Mouse (Mus musculus) heart, adult 2 months (tissue): Measurements from ENCODE around the gene Tmem82. TPM values are rescaled to one million over a fixed set of nuclear protein-coding genes. Genes with fewer than 3 reads are reported as not detected.

Experiments used
- DNase-seq, 2 experiments: peaks; one replicate each; pipeline ENCODE4 v3.0.0; 2021
- H3K27ac ChIP-seq: fragments of 200-600 bp; 2 replicates; pipeline ENCODE4 v1.8.1; 2022
- H3K27me3 ChIP-seq: fragments of 200-500 bp; 2 replicates; pipeline ENCODE4 v1.6.1; 2012; ENCODE audit warnings: mild to moderate bottlenecking, low read length, inconsistent platforms, mixed read lengths; ENCODE audit not compliant: control insufficient read depth, insufficient read depth
- H3K36me3 ChIP-seq: fragments of 200-500 bp; 2 replicates; pipeline ENCODE4 v1.6.1; 2012; ENCODE audit warnings: low read length, inconsistent platforms; ENCODE audit not compliant: control insufficient read depth, insufficient read depth
- H3K4me1 ChIP-seq: fragments of 200-500 bp; 2 replicates; pipeline ENCODE4 v1.6.1; 2011; ENCODE audit warnings: low read length; ENCODE audit not compliant: control insufficient read depth, insufficient read depth
- H3K4me3 ChIP-seq: fragments of 200-600 bp; 2 replicates; pipeline ENCODE4 v1.8.1; 2022
- H3K79me2 ChIP-seq: fragments of 200-500 bp; replicated peaks from 2 replicates; pipeline ENCODE4 v1.6.1; 2012; ENCODE audit warnings: mild to moderate bottlenecking, inconsistent platforms, low read length, moderate library complexity, mixed read lengths; ENCODE audit not compliant: control insufficient read depth, insufficient read depth
- H3K9ac ChIP-seq: fragments of 200-500 bp; 2 replicates; pipeline ENCODE4 v1.6.1; 2012; ENCODE audit warnings: low read depth, mild to moderate bottlenecking, control low read depth, inconsistent platforms, low read length, mixed read lengths
- CTCF ChIP-seq: fragments of 200-600 bp; IDR thresholded peaks from 2 replicates; pipeline ENCODE4 v1.8.1; 2022; ENCODE audit warnings: antibody characterized with exemption, mild to moderate bottlenecking, moderate library complexity
- EP300 ChIP-seq: fragments of 200-500 bp; IDR thresholded peaks from 2 replicates; pipeline ENCODE4 v1.6.1; 2011; ENCODE audit warnings: low read depth, low read length, control low read depth; ENCODE audit not compliant: insufficient read depth
- POLR2A ChIP-seq: fragments of 200-500 bp; IDR thresholded peaks from 2 replicates; pipeline ENCODE4 v1.6.1; 2011; ENCODE audit warnings: mild to moderate bottlenecking, low read depth, low read length, control low read depth; ENCODE audit not compliant: insufficient read depth
- WGBS: fragments of 180-500 bp; shearing (Covaris S2); methylation state at CpG from one replicate; pipeline ENCODE4 v1.1.7; 2018; 5-methylcytosine and 5-hydroxymethylcytosine counted together
- intact Hi-C: fragments of 180-260 bp; cut with DNase I; formaldehyde crosslinking; loops from one replicate; pipeline ENCODE4 v1.15.1; 2025
- polyA plus RNA-seq: library from polyadenylated mRNA; depleted of rRNA; stranded (reverse); fragments of >200 nt; gene quantifications from 2 replicates; pipeline ENCODE4 v1.2.3, GENCODE M21; 2012
- total RNA-seq, 2 experiments: library from RNA; stranded (reverse); gene quantifications; 2 replicates each; pipeline ENCODE4 v1.2.3; 2021

The Tmem82 gene
- total and polyA plus RNA-seq, 3 experiments = 16.5 to 36.6 (median 20.2) TPM

- H3K4me3 ChIP-seq = no peak overlapping the region
- DNase-seq = peak in 1 of 2 experiments; percentile 5
- H3K79me2 ChIP-seq = no peaks in the 10 kb centered on the region
- H3K27ac ChIP-seq = no peak overlapping the region
- no peaks in the 10 kb centered on the region for H3K27me3 ChIP-seq
- TF ChIP-seq EP300 (no peak), CTCF (no peak), POLR2A (no peak)
- H3K9ac ChIP-seq = no peak overlapping the region
- intact Hi-C loops = loop anchor here (5.0 kb wide), 1 partner anchor 107 kb away; the partner anchor contains the start of gene Ddi2
- no peaks in the 10 kb centered on the region for H3K36me3 ChIP-seq
- H3K4me1 ChIP-seq = peaks cover 4% of the 10 kb centered on the region
- 82% methylated on average over 14 of the region's 14 CpGs for WGBS
Measured at GRCm38 (mm10) chr4:141614946-141615345, 3.5 kb downstream of the Tmem82 start.

GRCm38 (mm10) chr4:141609538-141609937 is 8.9 kb downstream of the Tmem82 start:
- peak; percentile 60 to 69 for DNase-seq
- Histone ChIP-seq H3K27ac (peak overlapping the region; percentile 38), H3K4me1 (peaks cover 11% of the 10 kb centered on the region), H3K36me3 (no peaks in the 10 kb centered on the region), H3K9ac (no peak overlapping the region), H3K4me3 (no peak overlapping the region), H3K79me2 (no peaks in the 10 kb centered on the region), H3K27me3 (no peaks in the 10 kb centered on the region)
- TF ChIP-seq POLR2A (no peak), EP300 (no peak), CTCF (no peak)
- WGBS = 28% methylated on average over 6 of the region's 6 CpGs
- intact Hi-C loops = no loop called here

GRCm38 (mm10) chr4:141605861-141606260 is 12.6 kb downstream of the Tmem82 start, which contains the start of gene Fblim1:
Gene Fblim1, minus strand, starts transcription at chr4:141606096.
- Histone ChIP-seq H3K4me1 (peaks cover 33% of the 10 kb centered on the region), H3K4me3 (no peak within 1 kb of the TSS), H3K9ac (no peak within 1 kb of the TSS), H3K27me3 (no peaks in the 10 kb centered on the region), H3K36me3 (no peaks in the 10 kb centered on the region), H3K79me2 (no peaks in the 10 kb centered on the region), H3K27ac (peak within 1 kb of the TSS; percentile 27; the same call in 1 of the 2 replicates)
- WGBS = 67% methylated on average over 11 of the region's 11 CpGs
- intact Hi-C loops = no loop called here
- DNase-seq = peak in 1 of 2 experiments; percentile 73
- TF ChIP-seq POLR2A (peak; percentile 68), CTCF (no peak), EP300 (peak; percentile 71; the same call in 1 of the 2 replicates)

GRCm38 (mm10) chr4:141605421-141605820 is 13.0 kb downstream of the Tmem82 start:
- WGBS = 92% methylated on average over 5 of the region's 5 CpGs
- Histone ChIP-seq H3K9ac (no peak overlapping the region), H3K4me3 (no peak overlapping the region), H3K36me3 (no peaks in the 10 kb centered on the region), H3K79me2 (no peaks in the 10 kb centered on the region), H3K4me1 (peaks cover 33% of the 10 kb centered on the region), H3K27me3 (no peaks in the 10 kb centered on the region), H3K27ac (peak overlapping the region; percentile 27; the same call in 1 of the 2 replicates)
- no peak for DNase-seq
- TF ChIP-seq CTCF (no peak), EP300 (no peak), POLR2A (no peak)
- intact Hi-C loops = no loop called here

GRCm38 (mm10) chr4:141604493-141604892 is 13.9 kb downstream of the Tmem82 start:
- 23% methylated on average over 8 of the region's 8 CpGs for WGBS
- Histone ChIP-seq H3K36me3 (no peaks in the 10 kb centered on the region), H3K9ac (0 out of 2 replicates have a peak overlapping the region, but pooled peaks have one; percentile 18), H3K27ac (peak overlapping the region; percentile 16; the same call in 1 of the 2 replicates), H3K27me3 (no peaks in the 10 kb centered on the region), H3K79me2 (no peaks in the 10 kb centered on the region), H3K4me1 (peaks cover 27% of the 10 kb centered on the region), H3K4me3 (no peak overlapping the region)
- intact Hi-C loops = no loop called here
- peak in 1 of 2 experiments; percentile 46 for DNase-seq
- TF ChIP-seq POLR2A (no peak), CTCF (no peak), EP300 (no peak)

GRCm38 (mm10) chr4:141603921-141604320 is 14.5 kb downstream of the Tmem82 start:
- peaks cover 26% of the 10 kb centered on the region for H3K4me1 ChIP-seq
- H3K9ac ChIP-seq = no peak overlapping the region
- no peaks in the 10 kb centered on the region for H3K27me3 ChIP-seq
- intact Hi-C loops = no loop called here
- TF ChIP-seq POLR2A = no peak
- TF ChIP-seq EP300 = no peak
- no peak for TF ChIP-seq CTCF
- H3K27ac ChIP-seq = no peak overlapping the region; the same call in 1 of the 2 replicates
- no peaks in the 10 kb centered on the region for H3K79me2 ChIP-seq
- no peaks in the 10 kb centered on the region for H3K36me3 ChIP-seq
- no peak for DNase-seq
- H3K4me3 ChIP-seq = no peak overlapping the region
- WGBS = 69% methylated on average over 4 of the region's 4 CpGs
